30 mouse cellular contexts compared by ENCODE assay signal in genomic region chr14:19972316-19973029, GRCm38 (mm10). TPM values are rescaled to one million over a fixed set of nuclear protein-coding genes. Genes with fewer than 3 reads are reported as not detected.
DNase-seq lines count a peak whose midpoint lies in the region; ATAC-seq lines count a peak whose summit lies in the region.
"Had no signal": no experiment of that assay in that cellular context is flagged by ENCODE, and none has a peak within 500 bp of the region (broad histone marks: within the 10 kb centered on the region; RNA-seq: fewer than 3 reads in every experiment).

No protein-coding gene starts in this region.

- no peak overlapping the region for H3K9ac ChIP-seq in forebrain, embryonic 15.5 days (replicated peaks)
- no peak overlapping the region for H3K9ac ChIP-seq in forebrain, embryonic 16.5 days (replicated peaks; ENCODE audit: low read depth, low read length)
- no peak overlapping the region for H3K9ac ChIP-seq in midbrain, embryonic 15.5 days
- H3K9ac ChIP-seq in midbrain, embryonic 11.5 days (ENCODE audit: low read length): no peak overlapping the region
- H3K9ac ChIP-seq in intestine, embryonic 16.5 days (ENCODE audit: low read depth, low read length): no peak overlapping the region
- H3K9ac ChIP-seq: embryonic facial prominence, embryonic 12.5 days; heart, embryonic 12.5 days; limb, embryonic 12.5 days; liver, embryonic 15.5 days; lung, embryonic 14.5 days; midbrain, embryonic 13.5 days had no signal

- ATAC-seq in forebrain, embryonic 15.5 days (replicated peaks): no peak
- no peak for ATAC-seq in forebrain, embryonic 16.5 days
- ATAC-seq in midbrain, embryonic 15.5 days (replicated peaks): no peak
- ATAC-seq in midbrain, embryonic 11.5 days (ENCODE audit: low FRiP score): no peak
- peak; percentile 26 for ATAC-seq in granulocyte monocyte progenitor cell, adult 5-6 weeks (replicated peaks; ENCODE audit: poor library complexity, severe bottlenecking)
- no peak for ATAC-seq in intestine, embryonic 16.5 days
- ATAC-seq: CD4-positive, CD25-positive, alpha-beta regulatory T cell, adult 4 months; inflammation-experienced regulatory T-cells, adult 6 months; midbrain, embryonic 13.5 days; Patski had no signal

- no peak overlapping the region for H3K4me3 ChIP-seq in forebrain, embryonic 15.5 days
- no peak overlapping the region for H3K4me3 ChIP-seq in forebrain, embryonic 16.5 days (replicated peaks; ENCODE audit: low read length)
- no peak overlapping the region for H3K4me3 ChIP-seq in midbrain, embryonic 15.5 days
- H3K4me3 ChIP-seq in midbrain, embryonic 11.5 days (ENCODE audit: low read depth, low read length): no peak overlapping the region
- no peak overlapping the region for H3K4me3 ChIP-seq in intestine, embryonic 16.5 days (ENCODE audit: low read length)
- H3K4me3 ChIP-seq: embryonic facial prominence, embryonic 12.5 days; heart, adult 2 months; heart, embryonic 12.5 days; layer of hippocampus, adult 2 months; left cerebral cortex, adult 2 months; limb, embryonic 12.5 days; liver, embryonic 15.5 days; megakaryocyte, embryonic 14.5 days; midbrain, embryonic 13.5 days had no signal

- H3K36me3 ChIP-seq in forebrain, embryonic 15.5 days: no peaks in the 10 kb centered on the region
- H3K36me3 ChIP-seq in forebrain, embryonic 16.5 days (ENCODE audit: control insufficient read depth, insufficient read depth): no peaks in the 10 kb centered on the region
- H3K36me3 ChIP-seq in midbrain, embryonic 15.5 days (replicated peaks): no peaks in the 10 kb centered on the region
- no peaks in the 10 kb centered on the region for H3K36me3 ChIP-seq in midbrain, embryonic 11.5 days (ENCODE audit: control insufficient read depth, insufficient read depth, low read length)
- H3K36me3 ChIP-seq in intestine, embryonic 16.5 days (ENCODE audit: control insufficient read depth, insufficient read depth, low read length): no peaks in the 10 kb centered on the region
- H3K36me3 ChIP-seq: embryonic facial prominence, embryonic 12.5 days; heart, embryonic 12.5 days; limb, embryonic 12.5 days; liver, embryonic 15.5 days; midbrain, embryonic 13.5 days had no signal

- peaks cover 72% of the 10 kb centered on the region for H3K4me1 ChIP-seq in forebrain, embryonic 15.5 days
- H3K4me1 ChIP-seq in forebrain, embryonic 16.5 days (replicated peaks; ENCODE audit: control insufficient read depth, insufficient read depth, low read length): peaks cover 64% of the 10 kb centered on the region
- peaks cover 69% of the 10 kb centered on the region for H3K4me1 ChIP-seq in midbrain, embryonic 15.5 days
- H3K4me1 ChIP-seq in midbrain, embryonic 11.5 days (ENCODE audit: control insufficient read depth, insufficient read depth, low read length): peaks cover 27% of the 10 kb centered on the region
- peaks cover 21% of the 10 kb centered on the region for H3K4me1 ChIP-seq in intestine, embryonic 16.5 days (ENCODE audit: control insufficient read depth, insufficient read depth, low read length)

- 0 out of 2 replicates have a peak overlapping the region, but pooled peaks have one; percentile 4 for H3K4me2 ChIP-seq in forebrain, embryonic 15.5 days (replicated peaks)
- H3K4me2 ChIP-seq in forebrain, embryonic 16.5 days (ENCODE audit: low read length): no peak overlapping the region
- 0 out of 2 replicates have a peak overlapping the region, but pooled peaks have one; percentile 9 for H3K4me2 ChIP-seq in midbrain, embryonic 15.5 days
- H3K4me2 ChIP-seq in midbrain, embryonic 11.5 days: no peak overlapping the region
- no peak overlapping the region for H3K4me2 ChIP-seq in intestine, embryonic 16.5 days (ENCODE audit: low read depth, low read length)
- H3K4me2 ChIP-seq: embryonic facial prominence, embryonic 12.5 days; heart, embryonic 12.5 days; limb, embryonic 12.5 days; liver, embryonic 15.5 days; lung, embryonic 14.5 days had no signal

- H3K9me3 ChIP-seq in forebrain, embryonic 15.5 days: no peaks in the 10 kb centered on the region
- no peaks in the 10 kb centered on the region for H3K9me3 ChIP-seq in forebrain, embryonic 16.5 days (ENCODE audit: control insufficient read depth, low read length)
- H3K9me3 ChIP-seq in midbrain, embryonic 15.5 days: no peaks in the 10 kb centered on the region
- H3K9me3 ChIP-seq in midbrain, embryonic 11.5 days (ENCODE audit: control insufficient read depth, low read length): no peaks in the 10 kb centered on the region
- H3K9me3 ChIP-seq in intestine, embryonic 16.5 days (ENCODE audit: control insufficient read depth, low read length): no peaks in the 10 kb centered on the region
- H3K9me3 ChIP-seq: embryonic facial prominence, embryonic 12.5 days; heart, embryonic 12.5 days; limb, embryonic 12.5 days; liver, embryonic 15.5 days; megakaryocyte, embryonic 14.5 days; midbrain, embryonic 13.5 days had no signal

- H3K27me3 ChIP-seq in forebrain, embryonic 15.5 days: no peaks in the 10 kb centered on the region
- H3K27me3 ChIP-seq in forebrain, embryonic 16.5 days (replicated peaks; ENCODE audit: control insufficient read depth, insufficient read depth, low read length): no peaks in the 10 kb centered on the region
- H3K27me3 ChIP-seq in midbrain, embryonic 15.5 days (replicated peaks): no peaks in the 10 kb centered on the region
- H3K27me3 ChIP-seq in midbrain, embryonic 11.5 days (ENCODE audit: control insufficient read depth, insufficient read depth, low read length): no peaks in the 10 kb centered on the region
- no peaks in the 10 kb centered on the region for H3K27me3 ChIP-seq in intestine, embryonic 16.5 days (replicated peaks; ENCODE audit: control insufficient read depth, insufficient read depth, low read length)
- H3K27me3 ChIP-seq: embryonic facial prominence, embryonic 12.5 days; heart, embryonic 12.5 days; limb, embryonic 12.5 days; midbrain, embryonic 13.5 days had no signal

- WGBS in forebrain, embryonic 15.5 days: 72% methylated on average over 13 of the region's 13 CpGs
- WGBS in forebrain, embryonic 16.5 days: 68% methylated on average over 13 of the region's 13 CpGs
- 68% methylated on average over 13 of the region's 13 CpGs for WGBS in midbrain, embryonic 15.5 days
- 81% methylated on average over 13 of the region's 13 CpGs for WGBS in midbrain, embryonic 11.5 days
- WGBS in intestine, embryonic 16.5 days: 83% methylated on average over 13 of the region's 13 CpGs

- DNase-seq in midbrain, embryonic 11.5 days (ENCODE audit: low spot score, missing footprints): no peak
- no peak for DNase-seq in embryo, embryonic 10.5 days (ENCODE audit: low spot score)
- DNase-seq: adrenal gland, postnatal 10 days; cerebellum, adult 11-12 months; cerebellum, postnatal 25 days; embryo, embryonic 11 days; gastrocnemius, postnatal 10 days; heart, adult 2 months; kidney, adult 2 months; kidney, postnatal 36 days; lung, embryonic 14.5 days; lung, postnatal 14 days; thymus, adult 2 months; thymus, postnatal 36 days had no signal

- H3K27ac ChIP-seq in forebrain, embryonic 15.5 days (replicated peaks): no peak overlapping the region
- no peak overlapping the region for H3K27ac ChIP-seq in forebrain, embryonic 16.5 days (ENCODE audit: low read length)
- H3K27ac ChIP-seq in midbrain, embryonic 15.5 days: no peak overlapping the region
- H3K27ac ChIP-seq in midbrain, embryonic 11.5 days (ENCODE audit: low read depth, low read length): no peak overlapping the region
- H3K27ac ChIP-seq in intestine, embryonic 16.5 days (ENCODE audit: low read length): no peak overlapping the region
- H3K27ac ChIP-seq: embryonic facial prominence, embryonic 12.5 days; heart, adult 2 months; layer of hippocampus, adult 2 months; left cerebral cortex, adult 2 months; limb, embryonic 12.5 days; liver, embryonic 15.5 days; midbrain, embryonic 13.5 days had no signal

RNA-seq across cellular contexts. Expression of gene Gng2, which starts 5.0 kb away (rescaled TPM):
- polyA plus RNA-seq in forebrain, embryonic 15.5 days (2015; fragmentation: Nextera tagmentation; extraction: Ambion mirVana): 456 and 468 TPM in 2 replicates
- polyA plus RNA-seq in forebrain, embryonic 16.5 days (2015; fragmentation: Nextera tagmentation; extraction: Ambion mirVana): 491 and 498 TPM in 2 replicates
- polyA plus RNA-seq in midbrain, embryonic 15.5 days (2015; fragmentation: Nextera tagmentation; extraction: Ambion mirVana): 452 and 467 TPM in 2 replicates
- 134 and 152 TPM in 2 replicates for polyA plus RNA-seq in midbrain, embryonic 11.5 days (2014; fragmentation: Nextera tagmentation; extraction: Ambion mirVana)
- 24.8 and 36.0 TPM in 2 replicates for total RNA-seq in granulocyte monocyte progenitor cell, adult 5-6 weeks (2014; fragmentation: Nextera tagmentation)
- 25.9 and 52.6 TPM in 2 replicates for total RNA-seq in granulocyte monocyte progenitor cell, adult 5-6 weeks (2017)
- polyA plus RNA-seq in intestine, embryonic 16.5 days (2015; fragmentation: Nextera tagmentation; extraction: Ambion mirVana): 40.5 and 49.1 TPM in 2 replicates

Comparison
In these comparisons a context has a peak if more than half of its experiments do, and no peak if none do; other contexts are left out.
1. H3K4me2 ChIP-seq: peak in forebrain, embryonic 15.5 days (single experiment) and midbrain, embryonic 15.5 days (single experiment); none in forebrain, embryonic 16.5 days (single experiment), midbrain, embryonic 11.5 days (single experiment) and intestine, embryonic 16.5 days (single experiment).